Mouse (Mus musculus): ENCODE results near the gene Olfr1501. TPM values are rescaled to one million over a fixed set of nuclear protein-coding genes. Genes with fewer than 3 reads are reported as not detected.

The Olfr1501 gene
- polyA plus RNA-seq (2017; shearing (Covaris generic)) = 0.12 TPM

GRCm38 (mm10) chr19:13850592-13850991, at the start of gene Olfr1501:
TSS of gene Olfr1501 (minus strand) at chr19:13850692.

GRCm38 (mm10) chr19:13897828-13898227, 47.3 kb upstream of the Olfr1501 start, which contains the start of gene Olfr1504:
TSS of gene Olfr1504 (minus strand) at chr19:13897928.

GRCm38 (mm10) chr19:13861495-13861894, 11.0 kb upstream of the Olfr1501 start, which contains the start of gene Olfr1502:
TSS of gene Olfr1502 (plus strand) at chr19:13861795.

GRCm38 (mm10) chr19:13830388-13830787, 20.1 kb downstream of the Olfr1501 start, which contains the start of gene Olfr1500:
TSS of gene Olfr1500 (minus strand) at chr19:13830488.

GRCm38 (mm10) chr19:13819347-13819746, 31.1 kb downstream of the Olfr1501 start, which contains the start of gene Olfr1499:
TSS of gene Olfr1499 (minus strand) at chr19:13819447.

GRCm38 (mm10) chr19:13798102-13798501, 52.4 kb downstream of the Olfr1501 start, which contains the start of gene Olfr1497:
TSS of gene Olfr1497 (minus strand) at chr19:13798202.

Other genes starting within 250 kb of the Olfr1501 start
- gene Olfr1487, start 233.3 kb downstream of the Olfr1501 start, polyA plus RNA-seq (2017; shearing (Covaris generic)) = not detected
- gene Olfr1489, start 219.1 kb downstream of the Olfr1501 start, polyA plus RNA-seq (2017; shearing (Covaris generic)) = not detected
- gene Olfr1490, start 199.6 kb downstream of the Olfr1501 start, polyA plus RNA-seq (2017; shearing (Covaris generic)) = not detected
- not detected for gene Olfr1491, start 153.4 kb downstream of the Olfr1501 start, polyA plus RNA-seq (2017; shearing (Covaris generic))
- gene Olfr1493-ps1, start 127.4 kb downstream of the Olfr1501 start, polyA plus RNA-seq (2017; shearing (Covaris generic)) = not detected
- gene Olfr1494, start 111.0 kb downstream of the Olfr1501 start, polyA plus RNA-seq (2017; shearing (Covaris generic)) = not detected
- not detected for gene Olfr1495, start 86.1 kb downstream of the Olfr1501 start, polyA plus RNA-seq (2017; shearing (Covaris generic))
- gene Olfr1496, start 72.8 kb downstream of the Olfr1501 start, polyA plus RNA-seq (2017; shearing (Covaris generic)) = not detected
- gene Olfr1497, start 52.5 kb downstream of the Olfr1501 start, polyA plus RNA-seq (2017; shearing (Covaris generic)) = not detected
- gene Olfr1499, start 31.2 kb downstream of the Olfr1501 start, polyA plus RNA-seq (2017; shearing (Covaris generic)) = 0.22 TPM
- not detected for gene Olfr1500, start 20.2 kb downstream of the Olfr1501 start, polyA plus RNA-seq (2017; shearing (Covaris generic))
- gene Olfr1502, start 11.1 kb upstream of the Olfr1501 start, polyA plus RNA-seq (2017; shearing (Covaris generic)) = not detected
- gene Olfr1504, start 47.2 kb upstream of the Olfr1501 start, polyA plus RNA-seq (2017; shearing (Covaris generic)) = not detected
- gene Olfr1505, start 62.8 kb upstream of the Olfr1501 start, polyA plus RNA-seq (2017; shearing (Covaris generic)) = not detected

All from naive thymus-derived CD4-positive, alpha-beta T cell, adult 5 months (primary cell).